Mouse (Mus musculus) midbrain, postnatal 0 days (tissue): ENCODE measurements around the gene Lrfn1. TPM values are rescaled to one million over a fixed set of nuclear protein-coding genes. Genes with fewer than 3 reads are reported as not detected.

Source experiments
- ATAC-seq: fragments of 200-750 bp; cut with Nextera tagmentation; 2 replicates; pipeline ENCODE4 v1.8.0; 2017; ENCODE audit warnings: moderate number of reproducible peaks, mild to moderate bottlenecking, moderate TSS enrichment, moderate library complexity; ENCODE audit not compliant: low FRiP score
- DNase-seq: peaks from one replicate; pipeline ENCODE4 v3.0.0-alpha.2; 2015; ENCODE audit warnings: low spot score
- H3K27ac ChIP-seq: fragments of 300-500 bp; sonication (generic); 2 replicates; pipeline ENCODE4 v1.5.1; 2014; ENCODE audit warnings: low read depth, mild to moderate bottlenecking, low read length, mixed read lengths
- H3K27me3 ChIP-seq: fragments of 300-500 bp; sonication (generic); 2 replicates; pipeline ENCODE4 v1.6.1; 2014; ENCODE audit warnings: low read length, control low read depth, mixed read lengths; ENCODE audit not compliant: insufficient read depth
- H3K36me3 ChIP-seq: fragments of 300-500 bp; sonication (generic); 2 replicates; pipeline ENCODE4 v1.6.1; 2014; ENCODE audit warnings: low read length, control low read depth, mixed read lengths; ENCODE audit not compliant: insufficient read depth
- H3K4me1 ChIP-seq: fragments of 300-500 bp; sonication (generic); 2 replicates; pipeline ENCODE4 v1.6.1; 2014; ENCODE audit warnings: mild to moderate bottlenecking, control low read depth, antibody characterized with exemption, low read length, mixed read lengths; ENCODE audit not compliant: insufficient read depth
- H3K4me2 ChIP-seq: fragments of 300-500 bp; sonication (generic); 2 replicates; pipeline ENCODE4 v1.6.1; 2014; ENCODE audit warnings: low read depth, mild to moderate bottlenecking, low read length, mixed read lengths; ENCODE audit not compliant: poor library complexity, severe bottlenecking
- H3K4me3 ChIP-seq: fragments of 300-500 bp; sonication (generic); 2 replicates; pipeline ENCODE4 v1.5.1; 2014; ENCODE audit warnings: low read depth, mild to moderate bottlenecking, low read length, moderate library complexity
- H3K9ac ChIP-seq: fragments of 300-500 bp; sonication (generic); replicated peaks from 2 replicates; pipeline ENCODE4 v1.6.1; 2014; ENCODE audit warnings: mild to moderate bottlenecking, low read length, moderate library complexity, mixed read lengths; ENCODE audit not compliant: poor library complexity, severe bottlenecking
- H3K9me3 ChIP-seq: fragments of 300-500 bp; sonication (generic); 2 replicates; pipeline ENCODE4 v1.6.1; 2016; ENCODE audit warnings: low read length, control low read depth
- CTCF ChIP-seq: IDR thresholded peaks from 2 replicates; pipeline ENCODE4 v1.5.1; 2016; ENCODE audit warnings: antibody characterized with exemption, mild to moderate bottlenecking
- WGBS: fragments of 180-500 bp; shearing (Covaris S2); extraction: QIAGEN DNeasy Blood & Tissue Kit; methylation state at CpG from one replicate; pipeline ENCODE4 v1.1.7; 2014; 5-methylcytosine and 5-hydroxymethylcytosine counted together
- polyA plus RNA-seq: library from polyadenylated mRNA; unstranded; fragments of >200 nt; fragmentation: Nextera tagmentation; extraction: Ambion mirVana; gene quantifications from 2 replicates; pipeline ENCODE4 v1.2.1, GENCODE M21; 2015
- total RNA-seq: library from RNA; depleted of rRNA; stranded (reverse); fragments of >200 nt; gene quantifications from 2 replicates; pipeline ENCODE4 v1.2.3, GENCODE M21; 2014; rRNA removed

The Lrfn1 gene
- total RNA-seq (132 and 137 TPM in 2 replicates), polyA plus RNA-seq (18.4 and 20.6 TPM in 2 replicates)

- H3K9me3 ChIP-seq = no peaks in the 10 kb centered on the region
- DNase-seq = peak; percentile 41
- H3K4me2 ChIP-seq = peak within 1 kb of the TSS; percentile 76
- H3K4me3 ChIP-seq = peak within 1 kb of the TSS; percentile 82
- TF ChIP-seq CTCF = no peak
- peak within 1 kb of the TSS; percentile 76 for H3K9ac ChIP-seq
- peak; percentile 71 for ATAC-seq
- H3K27ac ChIP-seq = peak within 1 kb of the TSS; percentile 67
- 0% methylated on average over 26 of the region's 97 CpGs for WGBS
- H3K4me1 ChIP-seq = peaks cover 4% of the 10 kb centered on the region; the same call in 1 of the 2 replicates
- peaks cover 9% of the 10 kb centered on the region; the same call in 1 of the 2 replicates for H3K36me3 ChIP-seq
- H3K27me3 ChIP-seq = no peaks in the 10 kb centered on the region
Measured at GRCm38 (mm10) chr7:28451531-28452360, at the start of gene Lrfn1. Lrfn1 (plus strand) TSS chr7:28451980.

- ATAC-seq (no peak), DNase-seq (no peak)
- Histone ChIP-seq H3K4me2 (no peak overlapping the region), H3K36me3 (peaks cover 64% of the 10 kb centered on the region), H3K4me3 (no peak overlapping the region), H3K27me3 (no peaks in the 10 kb centered on the region), H3K4me1 (no peaks in the 10 kb centered on the region), H3K9me3 (no peaks in the 10 kb centered on the region), H3K27ac (no peak overlapping the region), H3K9ac (no peak overlapping the region)
- WGBS = 93% methylated on average over 3 of the region's 3 CpGs
- TF ChIP-seq CTCF = no peak
Measured at GRCm38 (mm10) chr7:28410841-28411475, 40.8 kb upstream of the Lrfn1 start.

- no peak overlapping the region for H3K9ac ChIP-seq
- H3K4me1 ChIP-seq = no peaks in the 10 kb centered on the region
- H3K27ac ChIP-seq = no peak overlapping the region
- DNase-seq = no peak
- no peak for ATAC-seq
- H3K9me3 ChIP-seq = no peaks in the 10 kb centered on the region
- H3K4me2 ChIP-seq = no peak overlapping the region
- TF ChIP-seq CTCF = peak; percentile 22; the same call in 1 of the 2 replicates
- 88% methylated on average over 4 of the region's 4 CpGs for WGBS
- H3K27me3 ChIP-seq = no peaks in the 10 kb centered on the region
- H3K36me3 ChIP-seq = peaks cover 48% of the 10 kb centered on the region
- no peak overlapping the region for H3K4me3 ChIP-seq
Measured at GRCm38 (mm10) chr7:28412826-28413225, 39.0 kb upstream of the Lrfn1 start.

GRCm38 (mm10) chr7:28417368-28417767, 34.4 kb upstream of the Lrfn1 start:
- H3K27ac ChIP-seq = no peak overlapping the region
- ATAC-seq = no peak

GRCm38 (mm10) chr7:28418096-28418670, 33.6 kb upstream of the Lrfn1 start:
- ATAC-seq = no peak
- no peaks in the 10 kb centered on the region for H3K27me3 ChIP-seq
- no peak overlapping the region for H3K9ac ChIP-seq
- H3K36me3 ChIP-seq = peaks cover 65% of the 10 kb centered on the region
- DNase-seq = peak; percentile 39
- H3K27ac ChIP-seq = no peak overlapping the region; the same call in 1 of the 2 replicates
- WGBS = 80% methylated on average over 8 of the region's 8 CpGs
- no peak for TF ChIP-seq CTCF
- no peak overlapping the region for H3K4me3 ChIP-seq
- no peaks in the 10 kb centered on the region for H3K4me1 ChIP-seq
- H3K9me3 ChIP-seq = no peaks in the 10 kb centered on the region
- no peak overlapping the region for H3K4me2 ChIP-seq

More at GRCm38 (mm10) chr7:28417368-28417767, 34.4 kb upstream of the Lrfn1 start:
- TF ChIP-seq CTCF = peak; percentile 47
- H3K4me2 ChIP-seq = no peak overlapping the region
- DNase-seq = no peak
- no peak overlapping the region for H3K9ac ChIP-seq
- H3K4me3 ChIP-seq = no peak overlapping the region
- H3K9me3 ChIP-seq = no peaks in the 10 kb centered on the region
- H3K36me3 ChIP-seq = peaks cover 63% of the 10 kb centered on the region
- H3K27me3 ChIP-seq = no peaks in the 10 kb centered on the region
- H3K4me1 ChIP-seq = no peaks in the 10 kb centered on the region
